Mouse (Mus musculus) heart, postnatal 4 days (tissue): ENCODE measurements at regions not wholly inside any gene's neighbourhood (a gene's known extent, or its start where the extent isn't known, plus 50 kb on each side); places are given as distances from the start of the nearest gene placed in this dataset.
A peak's percentile ranks its signal among the peaks of the same experiment; 100 is the strongest.

Source experiments
- DNase-seq: peaks from one replicate; pipeline ENCODE4 v3.0.0; 2021

DNA sequence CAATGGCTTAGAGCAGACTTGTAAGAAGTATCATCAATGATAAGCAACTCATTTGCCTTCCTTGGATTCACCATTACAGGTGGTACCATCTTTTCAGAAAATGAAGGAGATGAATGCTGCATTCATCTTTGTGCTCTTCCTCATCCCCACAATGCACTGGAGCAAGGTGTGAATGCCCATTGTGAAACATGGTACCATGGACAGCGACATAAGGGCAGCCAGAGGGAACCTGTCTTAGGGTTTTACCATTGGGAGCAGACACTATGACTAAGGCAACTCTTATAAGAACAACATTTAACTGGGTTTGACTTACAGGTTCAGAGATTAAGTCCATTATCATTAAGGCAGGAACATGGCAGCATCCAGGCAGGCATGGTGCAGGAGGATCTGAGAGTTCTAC lies 60.1 kb upstream of the Kcnj6 start:
- peak; percentile 11 for DNase-seq

DNA sequence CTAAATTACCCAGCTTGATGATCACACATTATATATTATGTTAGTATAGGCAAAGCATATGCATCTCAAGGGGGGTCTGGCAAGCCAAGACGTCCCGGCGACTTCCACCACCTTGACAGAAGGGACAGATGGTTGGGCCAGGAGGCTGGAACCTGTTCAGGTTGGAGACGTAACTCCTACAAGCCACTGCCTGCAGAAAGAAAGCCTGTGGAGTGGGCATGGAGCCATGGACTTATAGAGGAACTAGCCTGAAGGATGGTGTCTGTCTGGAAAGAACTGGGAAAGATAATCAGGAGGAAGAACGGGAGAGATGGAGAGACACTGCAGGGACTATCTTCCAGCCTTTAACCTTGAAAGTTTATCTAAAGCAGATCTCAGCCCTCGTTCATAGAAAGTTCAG lies 66.9 kb upstream of the Kcnj6 start:
- DNase-seq, result no peak

DNA sequence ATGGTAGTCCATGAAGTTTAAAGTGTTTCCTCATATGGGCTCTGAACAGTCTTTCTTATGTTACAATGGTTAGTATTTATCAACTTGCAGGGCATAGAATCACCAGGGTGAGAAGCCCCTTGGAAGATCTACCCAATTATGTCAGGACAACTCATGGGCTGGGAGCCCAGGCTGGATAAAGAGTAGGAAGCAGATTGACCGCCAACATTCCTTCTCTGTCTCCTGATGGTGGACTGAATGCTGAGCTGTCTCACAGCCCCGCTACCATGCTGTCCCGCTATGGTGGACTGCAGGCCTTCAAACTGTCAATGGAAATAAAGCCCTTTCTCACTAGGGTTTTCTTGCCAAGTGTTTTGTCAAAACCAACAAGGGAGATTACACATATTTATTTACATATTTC lies 69.2 kb upstream of the Kcnj6 start:
- DNase-seq, result no peak

DNA sequence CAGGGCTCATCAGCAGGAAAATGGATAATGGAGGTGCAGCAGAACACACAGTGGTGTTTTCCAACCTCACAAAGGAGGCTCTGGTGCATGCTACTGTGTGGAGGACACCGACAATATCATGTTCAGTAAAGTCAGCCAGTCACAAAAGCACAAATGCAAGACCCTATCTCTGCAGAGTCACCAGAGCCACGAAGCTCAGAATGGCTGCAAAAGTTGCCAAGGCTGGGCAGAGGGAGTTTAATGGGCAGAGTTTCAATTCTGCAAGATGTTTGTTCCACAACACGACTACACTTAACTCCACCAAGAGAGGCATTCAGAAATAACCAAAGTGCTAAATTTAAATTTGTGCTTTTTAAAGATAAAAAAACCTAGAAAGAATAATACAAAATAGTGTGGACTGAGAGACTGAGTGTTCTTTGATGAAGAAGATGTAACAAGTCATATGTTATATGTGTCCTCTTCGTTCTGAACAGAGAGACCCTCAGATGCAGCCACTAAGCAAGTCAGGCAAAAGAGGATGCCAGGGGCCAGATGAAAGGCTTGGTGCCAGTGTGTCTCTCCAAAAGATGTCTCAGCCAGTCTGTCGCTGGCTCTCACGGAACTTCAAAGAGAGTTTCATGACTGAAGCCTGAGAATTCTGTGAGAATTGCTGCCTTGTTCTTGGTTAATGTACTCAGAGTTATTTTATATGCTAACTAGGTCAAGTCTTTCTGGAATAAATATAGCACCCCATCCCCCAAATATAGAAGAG lies 95.1 kb upstream of the Kcnj6 start:
- DNase-seq, result no peak

DNA sequence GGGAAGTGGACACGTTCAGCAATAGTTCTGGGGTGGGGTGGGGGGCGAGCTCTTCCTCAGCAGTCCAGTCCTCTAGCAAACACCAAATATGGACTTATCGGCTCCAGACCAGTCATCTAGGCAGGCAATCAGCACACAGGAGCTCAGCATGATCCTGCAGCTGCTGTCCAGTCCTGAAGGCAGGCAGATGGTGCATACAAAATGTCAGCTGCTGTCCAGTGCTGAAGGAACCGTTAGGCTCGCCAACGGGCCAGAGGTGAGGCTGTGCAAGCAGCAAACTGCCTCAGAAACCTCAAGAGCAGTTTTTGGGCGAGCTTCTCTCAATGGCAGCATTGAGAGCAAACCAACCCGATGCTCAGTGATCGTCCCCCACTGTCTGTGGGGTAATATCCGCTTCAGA lies 96.3 kb upstream of the Kcnj6 start:
- DNase-seq, result peak; percentile 73

DNA sequence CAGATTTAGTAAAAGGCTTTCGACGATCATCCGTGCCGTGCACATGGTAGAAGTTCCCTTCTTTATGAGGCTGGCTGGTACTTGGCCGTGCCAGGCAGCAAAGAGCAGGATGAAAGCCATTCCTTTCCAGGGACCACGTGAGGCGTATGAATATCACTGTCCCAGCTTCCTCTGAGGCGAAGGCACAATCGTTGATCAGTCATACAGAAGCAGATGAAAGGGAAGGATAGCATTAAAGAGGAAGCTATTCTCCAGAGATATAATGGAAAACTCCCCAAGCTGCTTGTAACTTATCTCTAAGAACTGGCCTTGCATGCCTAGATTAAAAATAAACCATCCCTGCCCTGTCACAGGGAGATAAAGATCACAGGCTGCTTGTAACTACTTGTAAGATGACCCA lies 103.5 kb upstream of the Kcnj6 start:
- no peak for DNase-seq

DNA sequence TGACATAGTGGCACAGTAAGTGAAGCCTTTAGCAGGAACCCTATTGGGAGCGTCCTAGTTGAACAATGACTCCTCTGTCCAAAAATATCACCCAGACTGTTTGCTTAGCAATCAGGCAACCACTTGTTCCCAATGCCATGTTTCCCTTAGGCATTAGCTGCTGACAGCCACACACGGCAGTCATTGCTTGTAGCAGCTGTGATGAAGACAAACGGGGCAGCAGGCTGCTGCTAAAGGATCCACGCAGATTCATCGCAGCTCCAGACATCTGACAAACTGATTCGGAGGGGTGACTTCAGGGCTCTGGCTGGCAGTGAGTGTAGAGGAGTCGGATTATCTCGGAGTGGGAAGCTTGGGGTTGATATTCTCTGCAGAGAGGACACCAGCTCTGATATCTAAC lies 120.0 kb upstream of the Kcnj6 start:
- no peak for DNase-seq

DNA sequence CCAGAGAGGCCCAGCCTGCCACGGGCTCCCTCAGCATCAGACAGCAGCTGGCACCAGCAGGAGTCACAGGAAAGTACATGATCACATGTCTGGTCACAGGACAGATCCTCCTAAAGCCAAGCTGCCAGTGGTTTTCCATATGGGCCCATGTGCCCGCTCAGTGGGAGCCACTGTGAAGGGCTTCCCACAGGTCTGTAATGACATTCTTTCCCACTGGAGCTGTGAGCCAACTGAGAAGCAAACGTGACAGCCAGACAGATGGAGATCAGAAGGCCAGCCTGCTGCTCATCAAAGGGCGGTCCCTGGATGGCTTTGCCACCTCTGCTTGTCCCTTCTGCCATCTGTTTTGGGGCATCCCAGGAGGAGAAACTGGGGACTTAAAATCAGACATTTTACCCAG lies 121.8 kb upstream of the Kcnj6 start:
- no peak for DNase-seq

DNA sequence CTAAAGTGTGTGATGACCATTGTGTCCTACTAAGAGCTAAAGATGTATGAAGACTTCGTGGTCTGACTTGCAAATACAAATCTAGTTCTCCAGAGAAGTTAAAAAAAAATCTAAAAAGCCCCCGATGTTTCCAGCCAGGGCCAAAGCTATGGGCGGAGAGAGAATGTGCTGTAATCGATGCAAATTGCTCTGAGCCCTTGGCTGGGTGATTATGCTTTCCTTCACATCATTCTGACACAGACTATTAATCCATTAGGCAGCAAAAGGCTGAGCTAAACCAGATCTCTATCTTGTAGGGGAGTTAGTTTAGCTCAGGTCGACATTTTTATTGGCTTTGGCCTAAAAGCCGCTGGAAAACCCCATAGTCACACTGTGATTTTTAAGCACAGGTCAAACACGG lies 124.5 kb upstream of the Kcnj6 start:
- DNase-seq, result no peak

DNA sequence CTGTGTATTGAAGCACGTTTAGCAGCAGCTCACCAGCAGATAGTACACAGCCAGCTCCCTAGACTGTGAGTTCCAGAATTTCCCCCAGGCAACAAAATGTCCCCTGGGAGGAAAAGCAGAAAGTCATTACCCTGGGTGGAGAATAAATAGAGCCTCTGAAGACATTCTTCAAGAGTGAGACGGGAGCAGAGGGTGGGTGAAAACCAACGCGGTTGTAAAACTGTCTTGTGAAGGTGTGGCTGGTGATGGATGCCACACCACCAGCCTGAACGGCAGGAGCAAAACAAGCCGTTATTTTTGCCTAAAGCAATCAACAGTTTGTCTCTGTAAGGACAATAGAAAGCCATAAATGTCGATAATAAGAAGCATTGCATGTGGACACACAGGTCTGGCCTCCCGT lies 129.7 kb upstream of the Kcnj15 start:
- no peak for DNase-seq

DNA sequence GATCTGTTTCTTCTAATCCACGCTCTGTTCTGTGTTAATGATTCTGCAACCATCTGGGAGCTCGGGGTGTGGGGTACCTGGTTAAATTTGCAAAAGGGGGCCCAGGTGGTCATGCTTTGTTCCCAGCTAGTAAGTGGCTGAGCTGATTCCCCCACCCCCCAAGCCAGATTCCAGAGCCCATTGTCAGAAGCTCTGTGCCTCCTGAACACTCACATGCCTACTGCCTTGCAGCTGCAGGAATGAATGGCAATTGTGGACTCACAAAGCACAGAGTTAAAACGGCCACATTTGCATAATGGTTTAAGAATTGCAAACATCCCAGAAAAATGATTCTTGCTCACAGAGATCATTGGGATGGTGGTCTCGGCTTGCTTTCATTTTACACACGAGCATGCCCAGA lies 125.5 kb upstream of the Kcnj15 start:
- no peak for DNase-seq

DNA sequence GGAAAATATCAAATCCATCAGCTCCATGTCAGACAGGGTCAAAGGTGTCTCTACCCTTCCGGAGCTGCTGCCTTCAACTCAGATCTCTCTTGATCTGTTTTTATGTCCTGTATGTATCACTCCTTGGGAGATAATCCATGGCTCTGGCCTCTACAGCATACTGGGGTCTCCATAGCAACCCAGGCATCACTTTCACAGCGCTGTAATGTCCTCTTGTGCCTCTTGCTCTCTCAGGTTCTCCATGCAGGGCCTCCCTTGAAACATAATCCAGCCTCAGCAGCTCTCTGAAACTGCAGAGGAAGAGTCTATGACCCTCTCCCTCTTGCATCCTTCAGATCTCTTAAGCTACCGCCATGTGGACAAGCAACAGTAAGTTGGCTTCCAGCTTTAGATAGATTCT lies 118.5 kb upstream of the Kcnj15 start:
- no peak for DNase-seq

DNA sequence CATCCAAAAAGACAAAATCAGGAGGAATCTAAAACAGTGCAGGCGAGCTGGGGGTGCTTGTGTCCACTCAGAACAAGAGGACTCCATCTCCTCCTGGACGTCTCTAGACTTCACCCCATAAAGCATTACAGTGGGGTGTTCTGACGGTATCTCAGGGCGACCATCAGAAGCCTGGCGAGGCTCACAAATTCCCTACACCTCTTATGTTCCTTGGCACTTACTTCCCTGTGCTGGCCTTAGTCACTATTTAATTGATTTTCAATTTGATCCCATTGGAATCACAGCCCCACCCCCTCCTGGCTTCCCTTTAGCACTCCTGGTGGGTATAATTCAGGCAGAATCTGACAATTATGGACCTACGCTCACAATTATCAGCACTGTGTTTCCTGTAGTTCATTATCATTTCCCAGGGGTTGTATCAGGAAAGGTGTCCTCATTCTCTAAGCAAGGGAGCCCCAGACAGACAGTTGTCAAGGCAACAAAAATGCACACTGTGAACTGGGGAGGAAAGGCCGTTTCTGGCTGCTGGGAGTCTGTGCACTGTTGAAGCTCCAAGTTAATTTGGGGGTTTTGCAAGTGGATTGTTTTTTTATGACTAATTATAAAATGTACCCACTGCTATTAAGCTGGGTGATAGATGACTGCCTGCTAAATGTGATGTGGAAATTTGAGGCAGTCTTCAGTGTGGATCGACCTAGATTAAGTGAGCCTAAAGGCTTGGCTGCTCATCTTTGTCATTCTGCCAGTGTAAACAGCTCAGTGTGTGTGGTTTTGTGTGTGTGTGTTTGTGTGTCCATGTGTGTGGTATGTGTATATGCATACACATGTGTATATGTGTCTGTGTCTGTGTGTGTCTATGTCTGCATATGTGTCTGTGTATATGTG lies 115.6 kb upstream of the Kcnj15 start:
- DNase-seq, result no peak

DNA sequence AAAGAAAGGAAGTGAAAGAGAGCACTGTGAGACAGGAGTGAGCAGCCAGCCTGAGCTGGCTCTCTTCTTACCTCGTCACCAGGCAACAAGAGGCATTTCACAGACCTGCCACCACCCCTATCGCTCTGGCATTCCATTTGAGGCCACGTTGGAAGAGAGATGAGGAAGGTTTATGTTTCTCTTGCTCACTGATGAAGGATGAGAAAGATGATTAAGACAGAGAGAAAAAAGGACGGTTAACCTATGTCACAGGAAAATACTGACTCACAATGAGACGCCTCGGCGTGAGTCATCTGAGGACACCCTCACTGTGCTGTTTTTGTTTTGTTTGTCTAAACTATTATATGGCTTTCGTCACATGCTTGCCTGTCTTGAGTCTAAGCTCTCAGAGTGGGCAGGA lies 106.9 kb upstream of the Kcnj15 start:
- no peak for DNase-seq

DNA sequence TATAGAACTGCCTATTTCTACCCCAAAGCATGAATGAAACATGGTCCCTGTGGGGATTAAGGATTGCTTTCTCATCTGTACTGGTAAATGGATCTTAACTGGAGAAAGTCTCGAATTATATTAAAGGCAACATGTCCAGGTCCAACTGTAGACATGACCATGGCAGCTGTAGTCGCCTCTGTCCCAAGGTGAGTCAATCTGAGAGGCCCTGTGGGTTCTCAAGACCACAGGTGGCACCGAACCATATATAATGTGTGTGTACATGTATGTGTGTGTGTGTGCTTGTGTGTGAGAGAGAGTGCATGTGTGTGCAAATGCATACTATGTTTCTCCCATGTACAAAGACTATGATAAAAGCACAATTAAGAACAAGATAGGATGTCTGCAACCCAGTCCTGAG lies 105.9 kb upstream of the Kcnj15 start:
- no peak for DNase-seq

DNA sequence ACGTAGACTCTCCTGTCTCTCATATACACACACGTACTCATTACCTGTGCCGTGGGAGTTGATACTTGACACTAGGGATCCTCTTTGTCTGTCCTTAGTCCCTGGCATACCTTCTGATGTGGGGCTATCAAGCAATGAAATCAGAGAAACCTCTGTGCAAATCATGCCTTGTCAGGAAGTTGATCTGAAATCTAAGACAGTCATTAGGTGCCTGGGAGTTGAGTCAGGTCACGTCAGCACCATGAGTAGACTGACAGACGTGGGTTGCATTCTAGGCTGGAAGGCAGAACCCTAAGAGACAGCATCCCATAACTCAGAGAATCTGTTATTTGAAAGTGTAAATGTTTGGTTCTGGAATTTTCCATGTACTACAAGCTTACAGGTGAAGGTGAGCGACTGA lies 105.4 kb upstream of the Kcnj15 start:
- DNase-seq, result no peak

DNA sequence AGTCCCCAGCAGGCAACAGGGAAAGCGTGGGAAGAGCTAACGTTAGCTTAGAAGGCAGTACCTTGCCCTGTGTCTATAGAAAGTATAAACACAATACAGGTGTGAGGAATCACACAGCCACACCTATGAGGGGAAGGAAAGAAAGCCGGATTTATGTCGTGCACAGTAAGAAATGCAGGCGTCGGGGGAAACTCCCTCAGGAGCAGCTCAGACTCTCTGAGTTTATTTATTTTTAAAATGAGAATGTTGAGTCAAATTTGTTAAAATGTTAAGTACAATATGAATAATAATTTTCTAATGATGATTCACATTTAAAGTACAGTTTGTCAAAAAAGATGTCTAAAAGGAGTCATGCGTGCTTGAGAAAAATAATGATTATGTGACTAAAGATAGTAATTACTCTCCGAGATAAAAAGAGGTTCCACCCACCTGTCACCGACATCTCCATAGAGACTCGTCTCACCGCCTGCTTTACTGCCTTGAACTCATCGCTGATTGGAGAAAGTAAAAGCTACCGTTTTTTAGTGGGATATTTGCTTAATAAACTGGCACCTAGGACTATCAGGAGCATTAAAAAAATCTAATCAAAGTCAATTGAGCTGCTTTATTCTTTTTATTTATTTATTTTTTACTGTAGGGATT lies 104.5 kb upstream of the Kcnj15 start:
- DNase-seq, result no peak

DNA sequence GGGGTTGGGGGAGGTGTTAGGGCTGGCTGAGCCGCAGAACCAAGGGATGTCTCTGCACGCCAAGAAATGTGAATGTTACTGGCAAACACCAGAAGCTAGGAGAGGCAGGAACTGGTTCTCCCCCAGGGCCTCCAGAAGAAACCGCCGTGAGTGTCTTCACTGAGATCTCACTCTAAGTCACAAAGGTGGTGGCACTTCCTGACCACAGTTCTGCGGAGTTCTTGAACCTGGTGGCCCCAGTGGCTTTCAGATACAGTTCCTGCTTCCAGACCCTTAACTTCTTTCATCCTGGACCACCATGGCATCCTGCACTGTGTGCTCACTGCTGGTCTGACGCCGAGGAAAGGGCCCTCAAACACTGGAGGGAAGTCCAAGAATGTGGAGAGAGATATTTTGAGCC lies 89.0 kb upstream of the Kcnj15 start:
- DNase-seq, result no peak

DNA sequence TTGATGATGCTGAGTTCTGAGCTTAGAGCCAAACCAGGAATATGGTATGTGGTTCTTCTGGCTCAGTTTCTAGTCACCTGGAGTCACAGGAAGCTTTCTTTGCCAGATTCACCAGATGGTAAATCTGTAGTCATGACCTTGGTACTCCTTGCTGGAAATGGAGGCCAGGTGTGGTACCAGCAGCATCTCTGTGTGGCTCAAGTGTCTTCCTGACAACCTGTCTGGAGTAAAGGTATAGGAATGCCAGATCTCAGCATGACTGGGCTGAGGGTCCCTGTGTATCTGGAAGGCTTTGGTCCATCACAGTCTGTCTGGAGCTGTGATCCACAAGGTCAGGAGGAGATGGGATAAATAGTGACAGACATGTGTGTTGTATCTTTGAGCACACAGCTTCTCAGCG lies 88.0 kb upstream of the Kcnj15 start:
- no peak for DNase-seq

DNA sequence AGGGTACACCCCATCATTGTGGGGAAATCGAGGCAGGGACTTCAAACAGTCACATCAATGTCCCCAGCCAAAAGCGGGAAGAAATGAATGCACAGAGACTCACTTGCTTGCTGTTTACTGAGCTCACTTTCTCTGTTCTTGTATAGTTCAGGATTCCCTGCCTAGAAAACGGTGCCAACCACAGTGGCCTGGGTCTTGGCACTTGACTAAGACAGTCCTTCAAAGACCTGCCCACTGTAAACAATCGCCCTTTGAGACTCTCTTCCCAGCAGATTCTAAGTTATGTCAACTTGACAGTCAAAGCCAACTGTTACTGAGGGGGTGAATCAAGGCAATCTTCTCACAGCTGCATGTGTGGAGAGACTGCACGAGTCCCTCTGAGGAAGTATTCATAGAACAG lies 76.8 kb upstream of the Kcnj15 start:
- no peak for DNase-seq

DNA sequence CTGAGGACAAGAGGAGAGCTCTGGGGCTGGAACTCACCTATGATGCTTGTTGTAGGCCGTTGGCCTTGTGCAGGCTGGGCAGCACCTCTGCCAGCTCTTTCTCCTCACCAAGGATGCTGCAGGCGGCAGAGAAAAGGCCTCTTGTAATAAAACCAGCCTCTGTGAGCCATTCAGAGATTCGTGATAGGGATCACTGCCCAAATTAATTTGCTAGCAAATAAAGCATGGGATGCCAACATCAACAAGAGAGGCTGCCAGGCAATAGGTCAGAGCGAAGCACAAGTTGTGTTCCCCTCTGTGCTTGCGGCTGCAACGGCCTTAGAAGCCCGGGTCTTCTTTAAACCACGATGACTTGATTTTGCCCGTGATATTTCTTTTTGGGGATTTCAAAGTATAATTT lies 72.0 kb upstream of the Kcnj15 start:
- no peak for DNase-seq

DNA sequence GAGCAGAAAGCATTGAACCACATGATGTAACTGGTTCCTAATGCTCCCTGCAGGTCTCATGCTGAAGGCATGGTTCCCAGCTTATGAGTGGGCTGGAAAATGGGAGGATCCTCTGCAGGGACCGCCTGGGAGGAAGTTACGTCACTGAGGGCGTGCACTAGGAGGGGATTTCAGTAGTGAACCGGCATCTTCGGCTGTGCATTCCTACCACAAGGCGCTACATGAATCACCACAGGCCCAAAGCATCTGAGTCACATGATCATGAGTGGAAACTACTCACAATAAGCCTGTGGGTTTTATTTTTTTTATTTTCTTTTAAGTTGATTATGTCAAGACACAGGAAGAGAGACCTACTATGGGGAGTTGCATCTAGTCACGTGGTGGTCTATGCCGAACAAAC lies 68.2 kb upstream of the Kcnj15 start:
- no peak for DNase-seq

DNA sequence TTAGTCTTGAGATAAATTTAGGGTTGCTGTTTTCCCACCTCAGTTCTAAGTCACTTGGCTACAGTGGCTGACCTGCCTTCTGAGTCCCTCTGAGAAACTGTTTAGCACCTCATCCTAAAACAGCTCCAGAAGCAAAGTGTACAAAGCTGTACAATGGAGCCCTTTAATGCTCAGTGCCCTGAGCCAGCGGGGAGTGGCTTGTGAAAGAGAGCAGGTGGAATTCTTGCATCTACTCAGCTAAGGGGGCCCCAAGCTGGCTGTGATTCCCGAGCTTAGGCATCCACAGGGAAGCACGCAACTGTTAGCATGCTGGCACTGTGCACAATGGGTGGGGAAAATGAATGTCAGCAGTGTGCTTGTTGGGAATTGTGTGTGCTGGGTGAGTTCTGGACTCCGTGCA lies 63.2 kb upstream of the Kcnj15 start:
- DNase-seq, result no peak

DNA sequence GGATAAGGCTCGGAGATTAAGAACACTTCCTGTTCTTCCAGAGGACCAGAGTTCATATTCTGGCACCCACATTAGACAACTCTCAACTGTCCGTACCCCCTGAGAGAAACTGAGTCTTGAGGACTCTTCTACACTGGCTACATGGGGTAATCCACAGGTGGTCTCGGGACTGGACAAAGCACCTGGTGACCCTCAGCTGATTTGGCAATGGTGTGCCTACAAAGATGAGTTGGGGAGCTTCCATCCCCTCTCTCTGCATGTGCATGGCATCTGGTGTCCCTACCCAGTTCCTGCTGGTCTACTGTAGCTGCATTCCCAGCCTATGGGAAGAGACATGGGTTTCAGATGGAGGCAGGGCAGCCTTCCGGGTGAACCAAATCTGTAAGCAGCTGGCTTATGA lies 61.2 kb upstream of the Kcnj15 start:
- no peak for DNase-seq
